Mouse (Mus musculus) intestine, embryonic 15.5 days (tissue): Measurements from ENCODE around the gene Washc1. TPM values are rescaled to one million over a fixed set of nuclear protein-coding genes. Genes with fewer than 3 reads are reported as not detected.

Experiments used
- polyA plus RNA-seq: library from polyadenylated mRNA; unstranded; fragments of >200 nt; fragmentation: Nextera tagmentation; extraction: Ambion mirVana; gene quantifications from 2 replicates; pipeline ENCODE4 v1.2.1, GENCODE M21; 2015

Washc1 gene
- polyA plus RNA-seq, 1 experiment from 2014 or later, result 35.2 TPM

Other genes with a start within 250 kb of the Washc1 start
- gene Ralbp1, start 225.7 kb upstream of the Washc1 start, polyA plus RNA-seq, result 64.3 and 74.9 TPM in 2 replicates
- gene Twsg1, start 160.3 kb upstream of the Washc1 start, polyA plus RNA-seq, result 74.6 and 82.4 TPM in 2 replicates
- gene Ankrd12, start 34.5 kb upstream of the Washc1 start, polyA plus RNA-seq, result 21.4 and 24.0 TPM in 2 replicates
- 428 and 430 TPM in 2 replicates for gene Ndufv2, start 10.0 kb upstream of the Washc1 start, polyA plus RNA-seq
- 15.4 and 18.0 TPM in 2 replicates for gene Ddx11, start 12.0 kb downstream of the Washc1 start, polyA plus RNA-seq